Mouse (Mus musculus): ENCODE measurements around the gene Arnt.

DNA sequence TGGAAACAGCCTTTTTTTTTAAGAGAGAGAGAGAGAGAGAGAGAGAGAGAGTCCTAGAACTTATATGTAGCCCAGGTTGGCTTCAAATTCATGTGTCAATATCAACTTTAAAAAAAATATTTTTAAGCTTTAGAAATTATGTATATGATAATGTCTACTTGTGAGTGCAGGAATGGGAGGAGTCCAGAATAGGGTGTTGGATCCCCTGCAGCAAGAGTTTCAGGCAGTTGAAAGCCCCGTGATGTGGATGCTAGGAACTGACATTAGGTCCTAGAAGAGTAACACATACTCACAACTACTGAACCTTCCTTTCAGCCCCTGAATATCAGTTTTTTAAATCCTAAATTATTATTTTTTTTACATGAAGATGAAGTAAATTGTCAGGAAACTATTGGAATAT is 1.4 kb downstream of the Arnt start:
- no peak for TF ChIP-seq CTCF (IDR thresholded peaks at IDR 0.05; ENCODE audit: borderline replicate concordance, insufficient read depth, low read depth, low read length)
- TF ChIP-seq POLR2A (IDR thresholded peaks at IDR 0.05; ENCODE audit: borderline replicate concordance, insufficient read depth, low read length) = no peak
